Comparison of ENCODE assay signal across 20 mouse cellular contexts in genomic region chr2:77319196-77319595, GRCm38 (mm10). TPM values are rescaled to one million over a fixed set of nuclear protein-coding genes. Genes with fewer than 3 reads are reported as not detected.
A peak's percentile ranks its signal among the peaks of the same experiment; 100 is the strongest.
DNase-seq lines count a peak whose midpoint lies in the region; ATAC-seq and TF ChIP-seq lines count a peak whose summit lies in the region.
"Had no signal": no experiment of that assay in that cellular context is flagged by ENCODE, and none has a peak within 500 bp of the region (broad histone marks: within the 10 kb centered on the region; RNA-seq: fewer than 3 reads in every experiment).

No protein-coding gene starts in this region.

- no peak overlapping the region for H3K4me3 ChIP-seq in forebrain, postnatal 0 days (ENCODE audit: low read depth, low read length)
- no peak overlapping the region for H3K4me3 ChIP-seq in forebrain, embryonic 12.5 days (replicated peaks)
- H3K4me3 ChIP-seq in layer of hippocampus, adult 2 months, result no peak overlapping the region
- H3K4me3 ChIP-seq: forebrain, embryonic 10.5 days; gastrocnemius, adult 2 months; hindbrain, embryonic 12.5 days; hindbrain, embryonic 15.5 days had no signal

- no peaks in the 10 kb centered on the region for H3K36me3 ChIP-seq in forebrain, postnatal 0 days (ENCODE audit: insufficient read depth)
- H3K36me3 ChIP-seq in forebrain, embryonic 12.5 days (replicated peaks), result no peaks in the 10 kb centered on the region
- H3K36me3 ChIP-seq: forebrain, embryonic 10.5 days; hindbrain, embryonic 12.5 days; hindbrain, embryonic 15.5 days had no signal

- H3K27me3 ChIP-seq in forebrain, postnatal 0 days (ENCODE audit: insufficient read depth, low read length), result no peaks in the 10 kb centered on the region
- no peaks in the 10 kb centered on the region for H3K27me3 ChIP-seq in forebrain, embryonic 12.5 days
- H3K27me3 ChIP-seq: hindbrain, embryonic 12.5 days; hindbrain, embryonic 15.5 days had no signal

- H3K4me1 ChIP-seq in forebrain, postnatal 0 days (ENCODE audit: insufficient read depth), result peaks cover 8% of the 10 kb centered on the region
- peaks cover 6% of the 10 kb centered on the region for H3K4me1 ChIP-seq in forebrain, embryonic 12.5 days

- no peak overlapping the region for H3K4me2 ChIP-seq in forebrain, postnatal 0 days (ENCODE audit: low read depth)
- no peak overlapping the region for H3K4me2 ChIP-seq in forebrain, embryonic 12.5 days
- H3K4me2 ChIP-seq: heart, embryonic 11.5 days; hindbrain, embryonic 12.5 days; hindbrain, embryonic 15.5 days had no signal

- WGBS in forebrain, postnatal 0 days, result 72% methylated on average over 5 of the region's 5 CpGs
- WGBS in forebrain, embryonic 12.5 days, result 94% methylated on average over 5 of the region's 5 CpGs

- no peak for DNase-seq in forebrain, postnatal 0 days
- peak; percentile 19 to 41 for DNase-seq in layer of hippocampus, adult 2 months (ENCODE audit: low spot score in 2 of 2)
- DNase-seq in layer of hippocampus, postnatal 10 days (ENCODE audit: low spot score in 2 of 2), result no peak
- peak; percentile 42 for DNase-seq in right cerebral cortex, adult 18-20 months
- no peak for DNase-seq in right cerebral cortex, postnatal 4 days
- DNase-seq: adrenal gland, adult 8-10 months; adrenal gland, postnatal 25 days; cerebellum, adult 18-20 months; cerebellum, adult 9-10 months; cerebellum, postnatal 14 days; gastrocnemius, adult 2 months; gastrocnemius, postnatal 14 days; heart, adult 11 months had no signal

- no peaks in the 10 kb centered on the region for H3K9me3 ChIP-seq in forebrain, postnatal 0 days (ENCODE audit: low read length)
- no peaks in the 10 kb centered on the region for H3K9me3 ChIP-seq in forebrain, embryonic 12.5 days
- H3K9me3 ChIP-seq: forebrain, embryonic 10.5 days; hindbrain, embryonic 12.5 days; hindbrain, embryonic 15.5 days had no signal

- TF ChIP-seq CTCF in forebrain, postnatal 0 days (IDR thresholded peaks at IDR 0.05; ENCODE audit: low read depth), result no peak
- TF ChIP-seq CTCF in layer of hippocampus, adult 2 months (conservative IDR thresholded peaks at IDR 0.05), result no peak

- no peak overlapping the region for H3K27ac ChIP-seq in forebrain, postnatal 0 days (ENCODE audit: low read depth, low read length)
- H3K27ac ChIP-seq in forebrain, embryonic 12.5 days, result no peak overlapping the region
- H3K27ac ChIP-seq in layer of hippocampus, adult 2 months, result 0 out of 2 replicates have a peak overlapping the region, but pooled peaks have one; percentile 48
- H3K27ac ChIP-seq: forebrain, embryonic 10.5 days; hindbrain, embryonic 12.5 days; hindbrain, embryonic 15.5 days had no signal

- peak; percentile 23; the same call in 1 of the 2 replicates for ATAC-seq in forebrain, postnatal 0 days
- ATAC-seq in forebrain, embryonic 12.5 days (ENCODE audit: low FRiP score), result no peak
- ATAC-seq: activated CD4-positive, CD25-positive, alpha-beta regulatory T cell, adult 4 months; forebrain, embryonic 14.5 days had no signal

- no peak overlapping the region for H3K9ac ChIP-seq in forebrain, postnatal 0 days
- no peak overlapping the region for H3K9ac ChIP-seq in forebrain, embryonic 12.5 days
- H3K9ac ChIP-seq: hindbrain, embryonic 12.5 days; hindbrain, embryonic 15.5 days had no signal

RNA-seq across cellular contexts. Expression of gene Sestd1, which starts 38.8 kb away (rescaled TPM):
- 59.6 and 59.9 TPM in 2 replicates for total RNA-seq in forebrain, postnatal 0 days (2014; rRNA removed)
- 21.7 and 28.1 TPM in 2 replicates for polyA plus RNA-seq in forebrain, postnatal 0 days (2015; fragmentation: Nextera tagmentation; extraction: Ambion mirVana)
- polyA plus RNA-seq in forebrain, embryonic 12.5 days (2016; fragmentation: Nextera tagmentation; extraction: Ambion mirVana), result 29.1 and 32.6 TPM in 2 replicates
- 10 to 100 TPM; 36.6 to 40.2 TPM for total RNA-seq in layer of hippocampus, adult 2 months (2021)
- 10 to 100 TPM; 83.7 to 90.9 TPM for total RNA-seq in layer of hippocampus, postnatal 10 days (2021)

Comparison
In these comparisons a context has a peak if more than half of its experiments do, and no peak if none do; other contexts are left out.
1. DNase-seq: peak in layer of hippocampus, adult 2 months (2 of 2) and right cerebral cortex, adult 18-20 months (single experiment); none in forebrain, postnatal 0 days (single experiment), layer of hippocampus, postnatal 10 days (0 of 2) and right cerebral cortex, postnatal 4 days (single experiment).